Mouse (Mus musculus) heart, embryonic 14.5 days (tissue): ENCODE results near the gene Dctd. TPM values are rescaled to one million over a fixed set of nuclear protein-coding genes. Genes with fewer than 3 reads are reported as not detected.

ENCODE experiments used
- ATAC-seq: fragments of 200-750 bp; cut with Nextera tagmentation; 2 replicates; pipeline ENCODE4 v1.8.0; 2017; ENCODE audit warnings: low read depth, moderate TSS enrichment; ENCODE audit not compliant: insufficient number of reproducible peaks, insufficient read depth, low FRiP score
- H3K27ac ChIP-seq, 2 experiments: fragments of 200-500 bp in 1 of 2; fragments of 300-500 bp in 1 of 2; sonication (generic) in 1 of 2; replicated peaks in 1 of 2; 2 replicates each; pipeline ENCODE4 v1.5.1; 2012 to 2014; ENCODE audit warnings: low read depth in 2 of 2, low read length in 2 of 2, control low read depth in 1 of 2, mild to moderate bottlenecking in 1 of 2, mixed read lengths in 1 of 2; ENCODE audit not compliant: control insufficient read depth in 1 of 2, insufficient read depth in 1 of 2
- H3K27me3 ChIP-seq: fragments of 300-500 bp; sonication (generic); 2 replicates; pipeline ENCODE4 v1.6.1; 2014; ENCODE audit warnings: mild to moderate bottlenecking, low read length, control low read depth; ENCODE audit not compliant: control insufficient read depth, insufficient read depth
- H3K36me3 ChIP-seq: fragments of 300-500 bp; sonication (generic); 2 replicates; pipeline ENCODE4 v1.6.1; 2014; ENCODE audit warnings: mild to moderate bottlenecking, control low read depth, low read length, mixed read lengths; ENCODE audit not compliant: control insufficient read depth, insufficient read depth
- H3K4me1 ChIP-seq, 2 experiments: fragments of 200-500 bp in 1 of 2; fragments of 300-500 bp in 1 of 2; sonication (generic) in 1 of 2; 2 replicates each; pipeline ENCODE4 v1.6.1; 2012 to 2014; ENCODE audit warnings: low read length in 2 of 2, control low read depth in 1 of 2, mixed read lengths in 1 of 2; ENCODE audit not compliant: control insufficient read depth in 2 of 2, insufficient read depth in 2 of 2
- H3K4me2 ChIP-seq: fragments of 300-500 bp; sonication (generic); 2 replicates; pipeline ENCODE4 v1.6.1; 2014; ENCODE audit warnings: mild to moderate bottlenecking, low read length
- H3K4me3 ChIP-seq, 2 experiments: fragments of 200-500 bp in 1 of 2; fragments of 300-500 bp in 1 of 2; sonication (generic) in 1 of 2; 2 replicates each; pipeline ENCODE4 v1.5.1; 2012 to 2014; ENCODE audit warnings: low read length in 2 of 2, mild to moderate bottlenecking in 2 of 2, control low read depth in 1 of 2, low read depth in 1 of 2, moderate library complexity in 1 of 2; ENCODE audit not compliant: control insufficient read depth in 1 of 2, insufficient read depth in 1 of 2
- H3K9ac ChIP-seq: fragments of 300-500 bp; sonication (generic); 2 replicates; pipeline ENCODE4 v1.6.1; 2014; ENCODE audit warnings: mild to moderate bottlenecking, low read length
- H3K9me3 ChIP-seq: fragments of 300-500 bp; sonication (generic); 2 replicates; pipeline ENCODE4 v1.6.1; 2016; ENCODE audit warnings: low read length, control low read depth; ENCODE audit not compliant: control insufficient read depth
- WGBS: fragments of 180-500 bp; shearing (Covaris S2); extraction: QIAGEN DNeasy Blood & Tissue Kit; methylation state at CpG from one replicate; pipeline ENCODE4 v1.1.7; 2014; 5-methylcytosine and 5-hydroxymethylcytosine counted together
- polyA plus RNA-seq: library from polyadenylated mRNA; unstranded; fragments of >200 nt; fragmentation: Nextera tagmentation; extraction: Ambion mirVana; gene quantifications from 2 replicates; pipeline ENCODE4 v1.2.1, GENCODE M21; 2014

The Dctd gene
- 33.4 and 34.1 TPM in 2 replicates for polyA plus RNA-seq

GRCm38 (mm10) chr8:48098792-48099191 is at the start of gene Dctd:
Dctd (plus strand) TSS chr8:48099092.
- H3K36me3 ChIP-seq = no peaks in the 10 kb centered on the region
- H3K27me3 ChIP-seq = no peaks in the 10 kb centered on the region
- no peak within 1 kb of the TSS for H3K9ac ChIP-seq
- 0 out of 4 replicates have a peak, but pooled peaks cover 0 to 2% of the 10 kb centered on the region in 2 experiments for H3K4me1 ChIP-seq
- WGBS = 79% methylated on average over 12 of the region's 12 CpGs
- no peak within 1 kb of the TSS for H3K4me3 ChIP-seq
- no peak for ATAC-seq
- H3K4me2 ChIP-seq = peak within 1 kb of the TSS; percentile 54
- H3K27ac ChIP-seq = no peak within 1 kb of the TSS
- H3K9me3 ChIP-seq = no peaks in the 10 kb centered on the region

- H3K9me3 ChIP-seq = no peaks in the 10 kb centered on the region
- no peak for ATAC-seq
- no peak overlapping the region for H3K4me2 ChIP-seq
- 85% methylated on average over 5 of the region's 5 CpGs for WGBS
- no peak overlapping the region for H3K27ac ChIP-seq
- H3K4me1 ChIP-seq = no peaks in the 10 kb centered on the region
- H3K36me3 ChIP-seq = no peaks in the 10 kb centered on the region
- no peak overlapping the region for H3K9ac ChIP-seq
- H3K27me3 ChIP-seq = no peaks in the 10 kb centered on the region
- H3K4me3 ChIP-seq = no peak overlapping the region
Observed at GRCm38 (mm10) chr8:48053611-48054010, 45.3 kb upstream of the Dctd start.

GRCm38 (mm10) chr8:48063526-48064072 is 35.3 kb upstream of the Dctd start:
- H3K9ac ChIP-seq = no peak overlapping the region
- no peak overlapping the region for H3K4me2 ChIP-seq
- no peak for ATAC-seq
- no peaks in the 10 kb centered on the region for H3K4me1 ChIP-seq
- H3K9me3 ChIP-seq = no peaks in the 10 kb centered on the region
- no peak overlapping the region for H3K27ac ChIP-seq
- H3K27me3 ChIP-seq = no peaks in the 10 kb centered on the region
- WGBS = 86% methylated on average over 5 of the region's 5 CpGs
- H3K36me3 ChIP-seq = no peaks in the 10 kb centered on the region
- no peak overlapping the region for H3K4me3 ChIP-seq

GRCm38 (mm10) chr8:48074149-48074548 is 24.7 kb upstream of the Dctd start:
- H3K36me3 ChIP-seq = no peaks in the 10 kb centered on the region
- no peaks in the 10 kb centered on the region for H3K9me3 ChIP-seq
- no peak overlapping the region for H3K4me3 ChIP-seq
- H3K27me3 ChIP-seq = no peaks in the 10 kb centered on the region
- ATAC-seq = no peak
- H3K4me2 ChIP-seq = no peak overlapping the region
- no peak overlapping the region for H3K27ac ChIP-seq
- WGBS = 76% methylated on average over 2 of the region's 2 CpGs
- H3K9ac ChIP-seq = no peak overlapping the region
- H3K4me1 ChIP-seq = no peaks in the 10 kb centered on the region

- Histone ChIP-seq H3K4me1 (no peaks in the 10 kb centered on the region), H3K4me2 (no peak overlapping the region), H3K9ac (no peak overlapping the region), H3K27me3 (no peaks in the 10 kb centered on the region), H3K9me3 (no peaks in the 10 kb centered on the region), H3K4me3 (no peak overlapping the region), H3K36me3 (no peaks in the 10 kb centered on the region), H3K27ac (no peak overlapping the region)
- 70% methylated on average over 10 of the region's 10 CpGs for WGBS
- no peak for ATAC-seq
Observed at GRCm38 (mm10) chr8:48082343-48082742, 16.5 kb upstream of the Dctd start.

GRCm38 (mm10) chr8:48090661-48091060 is 8.2 kb upstream of the Dctd start:
- Histone ChIP-seq H3K4me3 (no peak overlapping the region), H3K27ac (no peak overlapping the region), H3K9me3 (no peaks in the 10 kb centered on the region), H3K4me1 (no peaks in the 10 kb centered on the region), H3K4me2 (no peak overlapping the region), H3K36me3 (no peaks in the 10 kb centered on the region), H3K9ac (no peak overlapping the region), H3K27me3 (no peaks in the 10 kb centered on the region)
- ATAC-seq = no peak
- 84% methylated on average over 8 of the region's 8 CpGs for WGBS

- no peak for ATAC-seq
- Histone ChIP-seq H3K4me3 (no peak overlapping the region), H3K4me2 (no peak overlapping the region), H3K4me1 (0 out of 4 replicates have a peak, but pooled peaks cover 0 to 2% of the 10 kb centered on the region in 2 experiments), H3K27me3 (no peaks in the 10 kb centered on the region), H3K36me3 (no peaks in the 10 kb centered on the region), H3K9ac (no peak overlapping the region), H3K9me3 (no peaks in the 10 kb centered on the region), H3K27ac (no peak overlapping the region)
- WGBS = 75% methylated on average over 5 of the region's 5 CpGs
Observed at GRCm38 (mm10) chr8:48095378-48095777, 3.5 kb upstream of the Dctd start.
